Mouse (Mus musculus) testis, adult 2 months (tissue): ENCODE data around the gene Sfpq. TPM values are rescaled to one million over a fixed set of nuclear protein-coding genes. Genes with fewer than 3 reads are reported as not detected.
"Not testable (repeated sequence)": the region's sequence is repeated elsewhere in the genome, so short reads cannot be mapped to it uniquely, and the experiment has no call there.

Experiments
- H3K27ac ChIP-seq: fragments of 200-500 bp; 2 replicates; pipeline ENCODE4 v1.5.1; 2012; ENCODE audit warnings: low read depth, low read length; ENCODE audit not compliant: control insufficient read depth, insufficient read depth
- H3K27me3 ChIP-seq: fragments of 200-500 bp; 2 replicates; pipeline ENCODE4 v1.6.1; 2012; ENCODE audit warnings: mild to moderate bottlenecking, low read length, moderate library complexity; ENCODE audit not compliant: control insufficient read depth, insufficient read depth
- H3K36me3 ChIP-seq: fragments of 200-500 bp; 2 replicates; pipeline ENCODE4 v1.6.1; 2012; ENCODE audit warnings: mild to moderate bottlenecking, low read length; ENCODE audit not compliant: control insufficient read depth, insufficient read depth
- H3K4me1 ChIP-seq: fragments of 200-500 bp; 2 replicates; pipeline ENCODE4 v1.6.1; 2012; ENCODE audit warnings: low read length; ENCODE audit not compliant: control insufficient read depth, insufficient read depth
- H3K4me3 ChIP-seq: fragments of 200-500 bp; 2 replicates; pipeline ENCODE4 v1.5.1; 2012; ENCODE audit warnings: low read depth, mild to moderate bottlenecking, low read length, moderate library complexity, mixed read lengths; ENCODE audit not compliant: control insufficient read depth
- CTCF ChIP-seq: fragments of 200-500 bp; IDR thresholded peaks from 2 replicates; pipeline ENCODE4 v1.5.1; 2012; ENCODE audit warnings: low read depth, mild to moderate bottlenecking, inconsistent platforms, low read length, moderate library complexity; ENCODE audit not compliant: control insufficient read depth, insufficient read depth, insufficient replicate concordance
- POLR2A ChIP-seq: fragments of 200-500 bp; IDR thresholded peaks from 2 replicates; pipeline ENCODE4 v1.6.1; 2012; ENCODE audit warnings: low read depth, mild to moderate bottlenecking, inconsistent platforms, low read length, moderate library complexity; ENCODE audit not compliant: control insufficient read depth
- polyA plus RNA-seq: library from polyadenylated mRNA; depleted of rRNA; stranded (reverse); fragments of >200 nt; gene quantifications from 2 replicates; pipeline ENCODE4 v1.2.3, GENCODE M21; 2012

The Sfpq gene
- polyA plus RNA-seq, 1 experiment: 24.5 TPM

DNA sequence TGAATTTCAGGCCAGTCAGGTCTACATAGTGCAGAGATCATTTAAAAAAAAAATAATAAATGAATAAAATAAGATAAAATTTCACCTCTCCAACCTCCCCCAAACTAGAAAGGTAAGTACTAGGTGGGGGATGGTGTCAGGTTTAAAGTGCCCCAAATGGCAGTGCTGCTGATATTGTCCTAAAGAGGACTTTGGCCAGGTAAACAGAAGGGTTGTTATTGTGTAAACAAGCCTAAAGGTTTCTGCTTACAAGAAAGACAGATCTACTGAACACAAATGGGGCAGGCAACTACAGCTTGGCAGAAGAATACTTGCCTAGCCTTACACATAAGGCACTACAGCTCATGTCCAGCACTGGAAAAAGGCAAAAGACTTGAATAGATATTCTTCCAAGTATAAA lies 30.6 kb upstream of the Sfpq start:
- Histone ChIP-seq H3K36me3 (no peaks in the 10 kb centered on the region), H3K4me1 (no peaks in the 10 kb centered on the region), H3K27me3 (no peaks in the 10 kb centered on the region), H3K27ac (no peak overlapping the region), H3K4me3 (no peak overlapping the region; the same call in 1 of the 2 replicates)
- TF ChIP-seq CTCF (no peak), POLR2A (no peak)

- Histone ChIP-seq H3K4me1 (no peaks in the 10 kb centered on the region), H3K4me3 (no peak overlapping the region), H3K36me3 (no peaks in the 10 kb centered on the region), H3K27me3 (no peaks in the 10 kb centered on the region), H3K27ac (no peak overlapping the region)
- TF ChIP-seq POLR2A (no peak), CTCF (peak; percentile 16; the same call in 1 of the 2 replicates)
These were observed 28.8 kb upstream of the Sfpq start for GRCm38 (mm10) chr4:126992356-126992755.

DNA sequence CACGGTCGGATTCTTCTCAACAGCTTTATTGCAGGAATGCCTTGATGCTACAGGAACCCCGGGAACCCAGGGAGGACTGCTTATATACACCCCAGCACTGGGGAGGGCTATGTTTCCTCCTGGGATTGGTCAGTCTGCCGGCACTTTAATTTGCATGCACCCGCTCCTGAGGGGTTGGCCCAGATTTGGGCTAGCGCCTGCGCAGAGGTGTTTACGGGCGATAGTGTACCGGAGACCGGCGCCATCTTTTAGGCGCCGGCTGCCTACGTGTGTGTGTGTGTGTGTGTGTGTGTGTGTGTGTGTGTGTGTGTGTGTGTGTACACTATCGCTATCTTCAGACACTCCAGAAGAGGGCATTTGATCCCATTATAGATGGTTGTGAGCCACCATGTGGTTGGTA lies 21.8 kb upstream of the Sfpq start:
- not testable (repeated sequence) for H3K27me3 ChIP-seq, H3K36me3 ChIP-seq, H3K4me3 ChIP-seq, H3K4me1 ChIP-seq, H3K27ac ChIP-seq

DNA sequence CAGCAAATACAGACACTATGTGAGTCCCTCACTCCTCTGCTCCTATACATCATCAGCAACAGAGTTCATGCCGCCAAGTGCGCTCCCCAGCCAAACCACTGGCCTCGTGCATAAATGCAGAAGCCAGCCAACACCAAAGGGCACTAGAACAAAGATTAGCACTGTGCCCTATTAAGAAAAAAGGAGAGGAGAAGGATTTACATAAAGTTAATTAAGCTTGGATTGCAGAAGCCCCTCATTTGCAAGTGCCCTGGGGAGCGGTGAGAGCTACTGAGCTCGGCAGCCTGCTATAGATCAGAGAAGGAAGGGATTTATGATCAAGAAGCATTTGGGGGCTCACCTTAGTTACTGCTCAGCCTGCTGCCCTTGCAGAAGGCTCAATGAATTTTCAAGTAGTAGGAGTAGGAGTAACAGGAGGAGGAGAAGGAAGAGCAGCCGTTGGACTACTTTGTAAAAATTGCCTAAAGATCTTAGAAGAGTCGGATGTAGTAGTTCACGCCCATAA lies 20.5 kb upstream of the Sfpq start:
- TF ChIP-seq POLR2A: no peak
- TF ChIP-seq CTCF: no peak

DNA sequence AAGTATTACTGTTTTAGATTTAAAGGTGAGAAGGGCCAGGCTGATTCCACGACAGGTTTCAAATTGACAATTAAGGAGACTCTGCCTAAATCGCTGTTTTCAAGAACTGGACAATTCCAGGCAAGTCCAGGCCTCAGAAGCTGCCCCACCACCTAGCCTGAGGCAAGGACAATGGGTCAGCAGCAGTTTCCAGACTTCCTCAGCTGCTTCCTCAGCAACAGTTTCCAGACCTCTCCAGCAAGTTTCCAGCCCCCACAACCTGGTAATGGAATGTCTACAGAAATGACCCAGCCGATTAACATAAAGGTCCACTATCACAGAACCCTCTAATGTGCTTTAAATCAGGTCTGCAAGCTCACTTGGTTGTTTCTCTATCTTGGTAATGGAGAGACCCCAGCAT lies 16.7 kb upstream of the Sfpq start:
- Histone ChIP-seq H3K27me3 (no peaks in the 10 kb centered on the region), H3K36me3 (no peaks in the 10 kb centered on the region), H3K4me3 (no peak overlapping the region), H3K27ac (no peak overlapping the region), H3K4me1 (peaks cover 3% of the 10 kb centered on the region; the same call in 1 of the 2 replicates)
- TF ChIP-seq POLR2A (no peak), CTCF (no peak)

More for the DNA sequence above, 20.5 kb upstream of the Sfpq start:
- H3K27ac ChIP-seq: no peak overlapping the region
- no peaks in the 10 kb centered on the region for H3K36me3 ChIP-seq
- no peaks in the 10 kb centered on the region for H3K27me3 ChIP-seq
- H3K4me1 ChIP-seq: peaks cover 6% of the 10 kb centered on the region
- no peak overlapping the region for H3K4me3 ChIP-seq

GRCm38 (mm10) chr4:127005113-127005936 lies 15.8 kb upstream of the Sfpq start:
- peak overlapping the region; percentile 39 for H3K4me3 ChIP-seq
- no peak for TF ChIP-seq CTCF
- no peak for TF ChIP-seq POLR2A
- no peak overlapping the region for H3K27ac ChIP-seq
- H3K36me3 ChIP-seq: no peaks in the 10 kb centered on the region
- no peaks in the 10 kb centered on the region for H3K27me3 ChIP-seq
- peaks cover 3% of the 10 kb centered on the region; the same call in 1 of the 2 replicates for H3K4me1 ChIP-seq

- not testable (repeated sequence) for H3K4me1 ChIP-seq, H3K27me3 ChIP-seq, H3K36me3 ChIP-seq
- TF ChIP-seq CTCF: peak; percentile 79; the same call in 1 of the 2 replicates
- H3K4me3 ChIP-seq: peak overlapping the region; percentile 44; the same call in 1 of the 2 replicates
- H3K27ac ChIP-seq: 0 out of 2 replicates have a peak overlapping the region, but pooled peaks have one; percentile 29
These were observed 5.7 kb upstream of the Sfpq start for GRCm38 (mm10) chr4:127015294-127015993.
